Mouse (Mus musculus): ENCODE data around the gene Apoc3.

DNA sequence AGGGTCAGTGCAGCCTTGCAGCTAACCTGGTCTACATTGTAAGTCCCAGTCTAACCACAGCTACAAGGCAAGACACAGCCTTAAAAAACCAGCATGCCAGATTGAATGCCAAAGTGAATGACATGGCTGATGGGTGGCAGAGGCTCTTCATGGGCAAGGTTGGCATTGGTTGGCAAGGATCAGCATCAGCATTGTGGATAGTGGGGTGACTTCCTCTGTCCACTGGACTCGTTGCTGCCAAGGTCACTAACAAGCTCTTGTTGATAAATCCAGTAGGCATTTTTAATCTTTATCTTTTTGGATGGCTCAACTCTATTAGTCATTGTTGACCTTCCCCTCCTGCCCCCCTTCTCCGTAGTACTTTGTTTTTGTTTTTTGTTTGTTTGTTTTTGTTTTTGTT lies 35.8 kb downstream of the Apoc3 start:
- no peak for TF ChIP-seq ZKSCAN1 (IDR thresholded peaks at IDR 0.05; ENCODE audit: borderline replicate concordance, low read depth, low read length)
- no peak for TF ChIP-seq EP300 (IDR thresholded peaks at IDR 0.05; ENCODE audit: low read length)
- no peak for TF ChIP-seq NRF1 (IDR thresholded peaks at IDR 0.05; ENCODE audit: low read depth, low read length)
- no peak for TF ChIP-seq CTCF (conservative IDR thresholded peaks at IDR 0.05 in 1 of 2, IDR thresholded peaks at IDR 0.05 in 1 of 2; ENCODE audit: low read depth in 2 of 2, low read length in 2 of 2)

All from CH12.LX (cell line).